In the genomic region with DNA sequence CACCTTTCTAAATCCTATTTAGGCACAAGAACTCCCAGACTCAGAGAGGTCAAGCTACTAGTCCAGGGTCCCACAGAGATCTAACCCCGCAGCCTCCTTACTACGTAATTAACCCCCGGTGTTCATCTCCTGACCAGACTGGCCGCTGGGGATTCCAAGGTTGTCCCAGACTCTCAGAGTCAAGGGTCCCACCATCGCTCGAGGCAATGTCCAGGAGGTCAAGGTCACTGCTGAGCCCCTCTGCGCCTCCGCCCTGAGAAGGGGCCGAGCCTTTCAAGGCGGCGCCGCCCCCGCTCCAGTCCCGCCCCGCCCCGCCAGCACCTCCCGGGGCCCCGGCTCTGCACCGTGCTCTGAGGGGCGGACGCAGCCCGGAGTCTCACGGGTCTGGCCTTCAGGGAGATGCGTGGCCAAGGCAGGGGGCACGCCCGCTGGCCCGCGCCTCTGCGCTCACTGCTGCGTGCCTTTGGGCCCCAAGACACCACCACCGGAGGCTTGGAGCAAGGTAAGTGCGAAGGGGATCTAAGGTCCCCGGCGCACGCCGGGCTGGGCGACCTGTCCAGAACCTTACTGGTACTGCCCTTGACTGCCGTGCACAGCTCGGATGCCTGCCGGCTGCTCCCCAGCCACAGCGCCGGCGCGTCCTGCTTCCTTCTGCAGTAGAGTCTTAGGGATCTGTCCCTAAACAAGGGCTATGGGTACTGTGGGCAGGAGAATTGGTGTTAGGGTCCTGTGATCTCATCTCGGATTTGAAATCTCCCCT, we compare ENCODE assay signal across 9 mouse cellular contexts. TPM values are rescaled to one million over a fixed set of nuclear protein-coding genes. Genes with fewer than 3 reads are reported as not detected.
DNase-seq lines count a peak whose midpoint lies in the region; ATAC-seq and TF ChIP-seq lines count a peak whose summit lies in the region.
"Had no signal": no experiment of that assay in that cellular context is flagged by ENCODE, and none has a peak within 500 bp of the region (broad histone marks: within the 10 kb centered on the region; RNA-seq: fewer than 3 reads in every experiment).

A gene (plus strand): TSS at position 175 of the 760 bp plus-strand sequence.

- WGBS in heart, embryonic 10.5 days = 1% methylated on average over 45 of the region's 45 CpGs
- 2% methylated on average over 45 of the region's 45 CpGs for WGBS in hindbrain, embryonic 15.5 days
- WGBS in liver, embryonic 15.5 days (ENCODE audit: insufficient replicate concordance) = 3% methylated on average over 45 of the region's 45 CpGs

- peaks cover 57% of the 10 kb centered on the region for H3K27me3 ChIP-seq in heart, embryonic 10.5 days (ENCODE audit: insufficient read depth, poor library complexity, severe bottlenecking)
- H3K27me3 ChIP-seq in hindbrain, embryonic 15.5 days = peaks cover 8% of the 10 kb centered on the region
- peaks cover 27% of the 10 kb centered on the region for H3K27me3 ChIP-seq in liver, embryonic 15.5 days

- H3K27ac ChIP-seq in heart, embryonic 10.5 days = peak within 1 kb of the TSS; percentile 52
- no peak within 1 kb of the TSS for H3K27ac ChIP-seq in ES-E14 (ENCODE audit: insufficient read depth, low read depth, low read length, poor library complexity, severe bottlenecking)
- no peak within 1 kb of the TSS for H3K27ac ChIP-seq in cortical plate, adult 2 months (ENCODE audit: insufficient read depth, low read length)
- no peak within 1 kb of the TSS for H3K27ac ChIP-seq in hindbrain, embryonic 15.5 days (replicated peaks)
- no peak within 1 kb of the TSS for H3K27ac ChIP-seq in liver, embryonic 15.5 days (replicated peaks)

- H3K4me3 ChIP-seq in heart, embryonic 10.5 days = peak within 1 kb of the TSS; percentile 64
- peak within 1 kb of the TSS; percentile 71 to 72 for H3K4me3 ChIP-seq in ES-E14 (ENCODE audit: insufficient read depth in 1 of 2, low read depth in 1 of 2, low read length in 2 of 2, poor library complexity in 1 of 2, severe bottlenecking in 1 of 2)
- H3K4me3 ChIP-seq in cortical plate, adult 2 months (ENCODE audit: insufficient read depth, low read length) = peak within 1 kb of the TSS; percentile 34
- H3K4me3 ChIP-seq in hindbrain, embryonic 15.5 days = peak within 1 kb of the TSS; percentile 48
- 0 out of 2 replicates have a peak within 1 kb of the TSS, but pooled peaks have one; percentile 8 for H3K4me3 ChIP-seq in liver, embryonic 15.5 days (replicated peaks)

- no peak for TF ChIP-seq CTCF in cortical plate, adult 2 months (IDR thresholded peaks at IDR 0.05; ENCODE audit: extremely low read depth, insufficient read depth, low read length)

- DNase-seq in heart, embryonic 10.5 days (ENCODE audit: low spot score) = peak; percentile 74
- no peak for DNase-seq in heart, postnatal 4 days
- no peak for DNase-seq in ES-E14 (ENCODE audit: low read depth, low spot score)
- no peak for DNase-seq in urinary bladder, adult 2 months (ENCODE audit: low spot score)

- H3K9me3 ChIP-seq in heart, embryonic 10.5 days = no peaks in the 10 kb centered on the region
- H3K9me3 ChIP-seq in ES-E14 (ENCODE audit: control insufficient read depth, insufficient read depth, low read depth, low read length) = no peaks in the 10 kb centered on the region
- no peaks in the 10 kb centered on the region for H3K9me3 ChIP-seq in hindbrain, embryonic 15.5 days
- no peaks in the 10 kb centered on the region for H3K9me3 ChIP-seq in liver, embryonic 15.5 days (replicated peaks)

- TF ChIP-seq POLR2A in cortical plate, adult 2 months (IDR thresholded peaks at IDR 0.05; ENCODE audit: extremely low read depth, insufficient read depth, low read length) = no peak

- H3K4me1 ChIP-seq in heart, embryonic 10.5 days = peaks cover 16% of the 10 kb centered on the region
- peaks cover 0 to 9% of the 10 kb centered on the region in 2 experiments; a peak in 2 of 4 replicates for H3K4me1 ChIP-seq in ES-E14 (ENCODE audit: control insufficient read depth in 2 of 2, insufficient read depth in 2 of 2, low read length in 2 of 2, poor library complexity in 1 of 2)
- H3K4me1 ChIP-seq in cortical plate, adult 2 months (ENCODE audit: control insufficient read depth, insufficient read depth, low read length) = no peaks in the 10 kb centered on the region
- H3K4me1 ChIP-seq in hindbrain, embryonic 15.5 days (replicated peaks) = peaks cover 13% of the 10 kb centered on the region
- H3K4me1 ChIP-seq in liver, embryonic 15.5 days (replicated peaks) = 0 out of 2 replicates have a peak, but pooled peaks cover 4% of the 10 kb centered on the region

- peak; percentile 57 for ATAC-seq in hindbrain, embryonic 15.5 days (ENCODE audit: low FRiP score, low read depth)
- peak; percentile 46; the same call in 1 of the 2 replicates for ATAC-seq in liver, embryonic 15.5 days (ENCODE audit: insufficient read depth)
- no peak for ATAC-seq in erythroid progenitor cell, adult 5-6 weeks (replicated peaks; ENCODE audit: low FRiP score, poor library complexity, severe bottlenecking)

- H3K36me3 ChIP-seq in heart, embryonic 10.5 days = no peaks in the 10 kb centered on the region
- H3K36me3 ChIP-seq in ES-E14 (ENCODE audit: control insufficient read depth, insufficient read depth, low read length, poor library complexity, severe bottlenecking) = no peaks in the 10 kb centered on the region
- no peaks in the 10 kb centered on the region for H3K36me3 ChIP-seq in hindbrain, embryonic 15.5 days
- no peaks in the 10 kb centered on the region for H3K36me3 ChIP-seq in liver, embryonic 15.5 days (replicated peaks)

- in situ Hi-C loops in ES-E14 (cut with MboI; ENCODE audit: low sequenced_read_pairs in 2 of 2, unreplicated experiment in 2 of 2) = no loop called here

- H3K9ac ChIP-seq in ES-E14 (ENCODE audit: insufficient read depth, low read depth, low read length, poor library complexity, severe bottlenecking) = no peak within 1 kb of the TSS
- peak within 1 kb of the TSS; percentile 59 for H3K9ac ChIP-seq in hindbrain, embryonic 15.5 days
- no peak within 1 kb of the TSS for H3K9ac ChIP-seq in liver, embryonic 15.5 days

- H3K4me2 ChIP-seq in hindbrain, embryonic 15.5 days = peak within 1 kb of the TSS; percentile 100
- peak within 1 kb of the TSS; percentile 44 for H3K4me2 ChIP-seq in liver, embryonic 15.5 days

TF ChIP-seq in ES-E14, 5 proteins besides CTCF, POLR2A, EP300 and RAD21:
- no peak for TF ChIP-seq CHD2 (IDR thresholded peaks at IDR 0.05; ENCODE audit: low read depth, low read length)
- TF ChIP-seq MAFK (IDR thresholded peaks at IDR 0.05; ENCODE audit: insufficient read depth, low read depth, low read length) = no peak

RNA-seq across cellular contexts. Expression of the gene that starts here (rescaled TPM):
- polyA plus RNA-seq in heart, embryonic 10.5 days (2016; fragmentation: Nextera tagmentation; extraction: Ambion mirVana) = 10.8 and 14.0 TPM in 2 replicates
- total RNA-seq in heart, postnatal 4 days (2021) = 1 to 10 TPM; 2.6 to 2.7 TPM
- total RNA-seq in ES-E14 (2012; rRNA removed) = 1.1 and 1.2 TPM in 2 replicates
- 135 and 136 TPM in 2 replicates for polyA plus RNA-seq in cortical plate, adult 2 months (2012; rRNA removed)
- polyA plus RNA-seq in hindbrain, embryonic 15.5 days (2015; fragmentation: Nextera tagmentation; extraction: Ambion mirVana) = 53.7 and 54.8 TPM in 2 replicates
- 0.05 and 0.16 TPM in 2 replicates for polyA plus RNA-seq in liver, embryonic 15.5 days (2015; fragmentation: Nextera tagmentation; extraction: Ambion mirVana)
- polyA plus RNA-seq in urinary bladder, adult 2 months (2012; rRNA removed) = 0.66 and 1.6 TPM in 2 replicates
- not detected in 2 replicates for total RNA-seq in erythroid progenitor cell, adult 5-6 weeks (2015; ENCODE audit: low replicate concordance)
- total RNA-seq in erythroid progenitor cell, adult 5-6 weeks (2017; ENCODE audit: low replicate concordance) = not detected in 2 replicates
- total RNA-seq: hematopoietic stem cell, adult 5-6 weeks had no signal

Comparison
In these comparisons a context has a peak if more than half of its experiments do, and no peak if none do; other contexts are left out.
1. Peak in ATAC-seq, H3K4me3 ChIP-seq and H3K4me2 ChIP-seq in liver, embryonic 15.5 days; RNA of the gene not detected or under 1 TPM.
2. H3K4me3 ChIP-seq: peak in every context shown above with its lines; median percentile 72 in ES-E14; 64 in heart, embryonic 10.5 days; 48 in hindbrain, embryonic 15.5 days; 34 in cortical plate, adult 2 months; 8 in liver, embryonic 15.5 days.